Mouse (Mus musculus): Measurements from ENCODE around the gene Pcyt1a. TPM values are rescaled to one million over a fixed set of nuclear protein-coding genes. Genes with fewer than 3 reads are reported as not detected.

Gene Pcyt1a
- 73.6 and 103 TPM in 2 replicates for total RNA-seq (2015; ENCODE audit: low replicate concordance)
- total RNA-seq (2017; ENCODE audit: low replicate concordance) = 164 and 198 TPM in 2 replicates

GRCm38 (mm10) chr16:32430474-32431046, at the start of gene Pcyt1a:
TSS of gene Pcyt1a (plus strand) at chr16:32430921.
- peak; percentile 90 for ATAC-seq (replicated peaks; ENCODE audit: low FRiP score, poor library complexity, severe bottlenecking)

GRCm38 (mm10) chr16:32382901-32383300, 47.8 kb upstream of the Pcyt1a start:
- ATAC-seq (replicated peaks; ENCODE audit: low FRiP score, poor library complexity, severe bottlenecking) = no peak

- no peak for ATAC-seq (replicated peaks; ENCODE audit: low FRiP score, poor library complexity, severe bottlenecking)
These were observed 45.8 kb upstream of the Pcyt1a start for GRCm38 (mm10) chr16:32384885-32385284.

GRCm38 (mm10) chr16:32386826-32387225, 43.9 kb upstream of the Pcyt1a start:
- ATAC-seq (replicated peaks; ENCODE audit: low FRiP score, poor library complexity, severe bottlenecking) = no peak

GRCm38 (mm10) chr16:32389049-32389448, 41.7 kb upstream of the Pcyt1a start:
- ATAC-seq (replicated peaks; ENCODE audit: low FRiP score, poor library complexity, severe bottlenecking) = no peak

GRCm38 (mm10) chr16:32389841-32390240, 40.9 kb upstream of the Pcyt1a start:
- ATAC-seq (replicated peaks; ENCODE audit: low FRiP score, poor library complexity, severe bottlenecking) = no peak

GRCm38 (mm10) chr16:32390882-32391281, 39.8 kb upstream of the Pcyt1a start:
- no peak for ATAC-seq (replicated peaks; ENCODE audit: low FRiP score, poor library complexity, severe bottlenecking)

GRCm38 (mm10) chr16:32395679-32396540, 34.8 kb upstream of the Pcyt1a start:
- no peak for ATAC-seq (replicated peaks; ENCODE audit: low FRiP score, poor library complexity, severe bottlenecking)

- ATAC-seq (replicated peaks; ENCODE audit: low FRiP score, poor library complexity, severe bottlenecking) = no peak
These were observed 34.2 kb upstream of the Pcyt1a start for GRCm38 (mm10) chr16:32396541-32396835.

- no peak for ATAC-seq (replicated peaks; ENCODE audit: low FRiP score, poor library complexity, severe bottlenecking)
These were observed 32.5 kb upstream of the Pcyt1a start for GRCm38 (mm10) chr16:32398206-32398605.

- ATAC-seq (replicated peaks; ENCODE audit: low FRiP score, poor library complexity, severe bottlenecking) = no peak
These were observed 30.5 kb upstream of the Pcyt1a start, which contains the start of gene Tm4sf19 for GRCm38 (mm10) chr16:32400267-32400666. TSS of gene Tm4sf19 (plus strand) at chr16:32400506.

GRCm38 (mm10) chr16:32401335-32401965, 29.3 kb upstream of the Pcyt1a start:
- ATAC-seq (replicated peaks; ENCODE audit: low FRiP score, poor library complexity, severe bottlenecking) = no peak

GRCm38 (mm10) chr16:32402818-32403217, 27.9 kb upstream of the Pcyt1a start:
- ATAC-seq (replicated peaks; ENCODE audit: low FRiP score, poor library complexity, severe bottlenecking) = no peak

- ATAC-seq (replicated peaks; ENCODE audit: low FRiP score, poor library complexity, severe bottlenecking) = 0 out of 2 replicates have a peak, but pooled peaks have one; percentile 26
These were observed 25.0 kb upstream of the Pcyt1a start for GRCm38 (mm10) chr16:32405716-32406115.

- no peak for ATAC-seq (replicated peaks; ENCODE audit: low FRiP score, poor library complexity, severe bottlenecking)
These were observed 24.1 kb upstream of the Pcyt1a start for GRCm38 (mm10) chr16:32406671-32407070.

- ATAC-seq (replicated peaks; ENCODE audit: low FRiP score, poor library complexity, severe bottlenecking) = no peak
These were observed 23.0 kb upstream of the Pcyt1a start for GRCm38 (mm10) chr16:32407730-32408129.

GRCm38 (mm10) chr16:32417457-32417856, 13.3 kb upstream of the Pcyt1a start:
- no peak for ATAC-seq (replicated peaks; ENCODE audit: low FRiP score, poor library complexity, severe bottlenecking)

GRCm38 (mm10) chr16:32419517-32420483, 10.9 kb upstream of the Pcyt1a start, which contains the start of gene Tctex1d2:
TSS of gene Tctex1d2 (plus strand) at chr16:32419702.
- peak; percentile 96 for ATAC-seq (replicated peaks; ENCODE audit: low FRiP score, poor library complexity, severe bottlenecking)

- ATAC-seq (replicated peaks; ENCODE audit: low FRiP score, poor library complexity, severe bottlenecking) = no peak
These were observed 3.2 kb upstream of the Pcyt1a start for GRCm38 (mm10) chr16:32427506-32427905.
